Comparison of ENCODE assay signal across 24 mouse cellular contexts in the genomic region with DNA sequence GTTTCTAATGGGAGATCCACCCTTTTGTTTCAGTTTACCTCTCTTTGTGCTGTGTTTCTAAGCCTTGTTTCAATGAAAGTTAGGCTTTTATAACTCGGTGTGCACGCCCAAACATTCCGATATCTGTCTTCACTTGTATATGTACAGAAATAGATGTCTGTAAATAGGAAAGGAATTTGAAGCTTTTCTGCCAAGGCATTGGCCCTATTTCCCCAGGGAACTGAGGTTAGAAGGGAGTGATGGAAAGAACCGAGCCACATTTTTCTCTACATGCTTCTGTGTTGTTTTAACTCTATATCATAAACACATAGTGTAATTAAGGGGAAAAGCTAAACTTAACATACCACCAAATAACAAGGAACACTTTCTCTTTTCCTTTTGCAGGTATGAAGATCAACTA.
DNase-seq lines count a peak whose midpoint lies in the region; ATAC-seq and TF ChIP-seq lines count a peak whose summit lies in the region.
"Had no signal": no experiment of that assay in that cellular context is flagged by ENCODE, and none has a peak within 500 bp of the region (broad histone marks: within the 10 kb centered on the region; RNA-seq: fewer than 3 reads in every experiment).

No protein-coding gene starts in this region.

- no peak for DNase-seq in heart, postnatal 14 days
- peak; percentile 33 for DNase-seq in lung, embryonic 14.5 days
- no peak for DNase-seq in lung, postnatal 25 days (ENCODE audit: low spot score)
- no peak for DNase-seq in kidney, adult 8-10 months
- DNase-seq: adrenal gland, adult 8-10 months; cerebellum, adult 9-10 months; gastrocnemius, postnatal 10 days; heart, adult 11 months; heart, postnatal 36 days; lung, postnatal 10 days; thymus, postnatal 14 days had no signal

- no peaks in the 10 kb centered on the region for H3K9me3 ChIP-seq in heart, embryonic 15.5 days (replicated peaks)
- H3K9me3 ChIP-seq in lung, embryonic 14.5 days (ENCODE audit: low read depth, low read length): no peaks in the 10 kb centered on the region
- no peaks in the 10 kb centered on the region for H3K9me3 ChIP-seq in embryonic facial prominence, embryonic 13.5 days
- H3K9me3 ChIP-seq in neural tube, embryonic 15.5 days (replicated peaks): no peaks in the 10 kb centered on the region
- H3K9me3 ChIP-seq: kidney, embryonic 15.5 days; limb, embryonic 15.5 days; liver, embryonic 15.5 days had no signal

- no peaks in the 10 kb centered on the region for H3K27me3 ChIP-seq in heart, embryonic 15.5 days
- no peaks in the 10 kb centered on the region for H3K27me3 ChIP-seq in lung, embryonic 14.5 days (ENCODE audit: insufficient read depth, low read length)
- H3K27me3 ChIP-seq in embryonic facial prominence, embryonic 13.5 days: no peaks in the 10 kb centered on the region
- no peaks in the 10 kb centered on the region for H3K27me3 ChIP-seq in myocyte (ENCODE audit: control insufficient read depth, insufficient read depth, insufficient read length)
- H3K27me3 ChIP-seq in neural tube, embryonic 15.5 days (replicated peaks): no peaks in the 10 kb centered on the region
- H3K27me3 ChIP-seq: CH12.LX; kidney, embryonic 15.5 days; limb, embryonic 15.5 days; liver, embryonic 15.5 days; megakaryocyte, embryonic 14.5 days had no signal

- no peak for ATAC-seq in heart, embryonic 15.5 days (replicated peaks; ENCODE audit: insufficient number of reproducible peaks, insufficient read depth, low FRiP score, low read depth)
- no peak for ATAC-seq in lung, embryonic 14.5 days (ENCODE audit: insufficient read depth)
- ATAC-seq in embryonic facial prominence, embryonic 13.5 days (ENCODE audit: insufficient number of reproducible peaks, insufficient read depth, low FRiP score, low TSS enrichment, low read depth): no peak
- ATAC-seq in neural tube, embryonic 15.5 days (ENCODE audit: low FRiP score): no peak
- ATAC-seq: forebrain, embryonic 14.5 days; hindbrain, embryonic 16.5 days; intestine, embryonic 16.5 days had no signal

- WGBS in heart, embryonic 15.5 days: 20% methylated on average over 4 of the region's 4 CpGs
- WGBS in lung, embryonic 14.5 days: 48% methylated on average over 4 of the region's 4 CpGs
- 35% methylated on average over 4 of the region's 4 CpGs for WGBS in embryonic facial prominence, embryonic 13.5 days
- WGBS in neural tube, embryonic 15.5 days: 84% methylated on average over 4 of the region's 4 CpGs

- no peak overlapping the region for H3ac ChIP-seq in myocyte (ENCODE audit: control insufficient read depth, insufficient read length)

- H3K27ac ChIP-seq in heart, embryonic 15.5 days: no peak overlapping the region
- H3K27ac ChIP-seq in lung, embryonic 14.5 days (ENCODE audit: low read depth): no peak overlapping the region
- H3K27ac ChIP-seq in embryonic facial prominence, embryonic 13.5 days: 0 out of 2 replicates have a peak overlapping the region, but pooled peaks have one; percentile 22
- H3K27ac ChIP-seq in neural tube, embryonic 15.5 days (replicated peaks): no peak overlapping the region
- H3K27ac ChIP-seq: kidney, embryonic 15.5 days; liver, embryonic 15.5 days; stomach, postnatal 0 days had no signal

- H3K79me2 ChIP-seq in myocyte (ENCODE audit: control insufficient read depth, insufficient read depth): no peaks in the 10 kb centered on the region

- no peaks in the 10 kb centered on the region for H3K36me3 ChIP-seq in heart, embryonic 15.5 days
- H3K36me3 ChIP-seq in lung, embryonic 14.5 days (ENCODE audit: insufficient read depth): no peaks in the 10 kb centered on the region
- no peaks in the 10 kb centered on the region for H3K36me3 ChIP-seq in embryonic facial prominence, embryonic 13.5 days
- no peaks in the 10 kb centered on the region for H3K36me3 ChIP-seq in myocyte (ENCODE audit: control insufficient read depth, insufficient read depth)
- no peaks in the 10 kb centered on the region for H3K36me3 ChIP-seq in neural tube, embryonic 15.5 days
- H3K36me3 ChIP-seq: kidney, embryonic 15.5 days; limb, embryonic 15.5 days; liver, embryonic 15.5 days had no signal

- H3K4me3 ChIP-seq in heart, embryonic 15.5 days: no peak overlapping the region
- H3K4me3 ChIP-seq in lung, embryonic 14.5 days (ENCODE audit: low read depth, low read length): no peak overlapping the region
- no peak overlapping the region for H3K4me3 ChIP-seq in embryonic facial prominence, embryonic 13.5 days
- H3K4me3 ChIP-seq in myocyte: no peak overlapping the region
- no peak overlapping the region for H3K4me3 ChIP-seq in neural tube, embryonic 15.5 days (replicated peaks)
- H3K4me3 ChIP-seq: kidney, embryonic 15.5 days; limb, embryonic 15.5 days; liver, embryonic 15.5 days; megakaryocyte, embryonic 14.5 days had no signal

- TF ChIP-seq CTCF in lung, embryonic 14.5 days (IDR thresholded peaks at IDR 0.05; ENCODE audit: low read depth): no peak

- no peak overlapping the region for H3K9ac ChIP-seq in heart, embryonic 15.5 days
- H3K9ac ChIP-seq in lung, embryonic 14.5 days: no peak overlapping the region
- H3K9ac ChIP-seq in embryonic facial prominence, embryonic 13.5 days: no peak overlapping the region
- no peak overlapping the region for H3K9ac ChIP-seq in neural tube, embryonic 15.5 days (replicated peaks)
- H3K9ac ChIP-seq: kidney, embryonic 15.5 days; limb, embryonic 15.5 days; liver, embryonic 15.5 days had no signal

- 0 out of 2 replicates have a peak overlapping the region, but pooled peaks have one; percentile 12 for H3K4me2 ChIP-seq in heart, embryonic 15.5 days
- H3K4me2 ChIP-seq in lung, embryonic 14.5 days: no peak overlapping the region
- no peak overlapping the region for H3K4me2 ChIP-seq in embryonic facial prominence, embryonic 13.5 days
- H3K4me2 ChIP-seq in myocyte (ENCODE audit: low read depth): peak overlapping the region; percentile 30
- H3K4me2 ChIP-seq in neural tube, embryonic 15.5 days: no peak overlapping the region
- H3K4me2 ChIP-seq: kidney, embryonic 15.5 days; limb, embryonic 15.5 days; liver, embryonic 15.5 days had no signal

- intact Hi-C loops in heart, postnatal 14 days (cut with DNase I): no loop called here

- TF ChIP-seq POLR2A in myocyte (IDR thresholded peaks at IDR 0.05; ENCODE audit: insufficient read length, low read depth): no peak

- peaks cover 7% of the 10 kb centered on the region for H3K4me1 ChIP-seq in heart, embryonic 15.5 days (replicated peaks)
- no peaks in the 10 kb centered on the region for H3K4me1 ChIP-seq in lung, embryonic 14.5 days (ENCODE audit: insufficient read depth)
- peaks cover 10% of the 10 kb centered on the region; the same call in 1 of the 2 replicates for H3K4me1 ChIP-seq in embryonic facial prominence, embryonic 13.5 days
- H3K4me1 ChIP-seq in neural tube, embryonic 15.5 days: no peaks in the 10 kb centered on the region
- H3K4me1 ChIP-seq: kidney, embryonic 15.5 days; liver, embryonic 15.5 days; megakaryocyte, embryonic 14.5 days had no signal

TF ChIP-seq in myocyte, 11 proteins besides CTCF, POLR2A, EP300 and RAD21:
- TF ChIP-seq TCF12 (IDR thresholded peaks at IDR 0.05; ENCODE audit: insufficient read depth, poor library complexity, severe bottlenecking): no peak
- TF ChIP-seq E2F4 (IDR thresholded peaks at IDR 0.05; ENCODE audit: insufficient read depth): no peak
- TF ChIP-seq USF1 (IDR thresholded peaks at IDR 0.05; ENCODE audit: low read depth): no peak
- TF ChIP-seq MAX (IDR thresholded peaks at IDR 0.05; ENCODE audit: low read depth): no peak
- no peak for TF ChIP-seq POLR2AphosphoS2 (IDR thresholded peaks at IDR 0.05; ENCODE audit: insufficient read length, low read depth)

Comparison
In these comparisons a context has a peak if more than half of its experiments do, and no peak if none do; other contexts are left out.
1. H3K4me2 ChIP-seq: peak in heart, embryonic 15.5 days (single experiment) and myocyte (single experiment); none in lung, embryonic 14.5 days (single experiment), embryonic facial prominence, embryonic 13.5 days (single experiment) and neural tube, embryonic 15.5 days (single experiment).